Mouse (Mus musculus) lung, postnatal 25 days (tissue): ENCODE data around the gene Ptprd.

Source experiments
- DNase-seq: peaks from one replicate; pipeline ENCODE4 v3.0.0; 2022; ENCODE audit warnings: low spot score

Gene Ptprd

GRCm38 (mm10) chr4:77248918-77249317 is 962.8 kb downstream of the Ptprd start:
- no peak for DNase-seq

DNA sequence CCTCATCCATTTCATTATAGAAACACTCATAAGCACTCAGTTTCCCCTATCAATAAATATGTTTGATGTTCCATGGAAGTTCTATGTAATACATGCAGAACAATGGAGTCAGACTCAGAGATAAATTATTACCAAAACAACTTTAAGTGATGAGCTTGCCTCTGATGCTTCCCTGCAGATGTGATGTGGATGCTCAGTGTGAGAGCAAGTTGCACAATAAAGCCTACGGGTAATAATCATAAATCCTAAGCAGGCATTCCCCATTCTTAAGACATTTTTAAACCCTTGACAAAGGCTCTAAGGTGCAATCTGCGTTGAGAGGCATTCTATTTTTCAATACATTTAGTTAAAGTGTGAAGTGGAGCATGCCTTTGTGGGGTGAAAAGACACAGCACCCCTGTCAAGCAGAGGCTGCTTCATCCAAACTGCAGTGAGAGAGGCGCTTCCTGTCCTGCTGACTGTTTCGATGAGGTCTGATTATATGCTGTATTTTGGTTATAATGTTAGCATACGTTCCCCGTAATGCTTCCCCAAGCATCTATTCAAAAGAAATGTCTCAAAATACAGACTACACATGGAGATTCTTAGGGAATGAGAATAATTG is 969.8 kb downstream of the Ptprd start:
- DNase-seq: no peak

DNA sequence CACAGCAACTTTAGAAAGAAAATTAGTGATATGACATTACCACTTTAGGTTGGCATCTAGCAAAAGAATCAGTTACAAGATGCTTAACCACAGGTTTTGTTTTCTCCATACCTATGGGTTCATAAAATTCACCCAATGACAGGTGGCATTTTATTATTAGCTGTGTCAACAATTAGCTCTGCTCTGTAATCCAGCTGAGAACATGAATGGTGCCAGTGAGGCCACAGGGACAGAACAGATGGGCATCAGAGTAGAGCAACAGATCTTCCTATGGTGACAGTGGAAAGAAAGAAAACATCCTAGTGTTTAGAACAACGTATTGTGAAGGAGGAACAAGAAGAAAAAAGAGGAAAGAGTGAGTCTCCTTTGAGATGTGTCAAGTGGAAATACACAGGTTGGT is 973.6 kb downstream of the Ptprd start:
- DNase-seq: no peak

GRCm38 (mm10) chr4:77233243-77233642 is 978.5 kb downstream of the Ptprd start:
- no peak for DNase-seq

GRCm38 (mm10) chr4:77168866-77169265 is 1042.9 kb downstream of the Ptprd start:
- no peak for DNase-seq

- no peak for DNase-seq
These were observed 1054.2 kb downstream of the Ptprd start for GRCm38 (mm10) chr4:77157601-77158000.

GRCm38 (mm10) chr4:77155561-77155960 is 1056.2 kb downstream of the Ptprd start:
- no peak for DNase-seq

DNA sequence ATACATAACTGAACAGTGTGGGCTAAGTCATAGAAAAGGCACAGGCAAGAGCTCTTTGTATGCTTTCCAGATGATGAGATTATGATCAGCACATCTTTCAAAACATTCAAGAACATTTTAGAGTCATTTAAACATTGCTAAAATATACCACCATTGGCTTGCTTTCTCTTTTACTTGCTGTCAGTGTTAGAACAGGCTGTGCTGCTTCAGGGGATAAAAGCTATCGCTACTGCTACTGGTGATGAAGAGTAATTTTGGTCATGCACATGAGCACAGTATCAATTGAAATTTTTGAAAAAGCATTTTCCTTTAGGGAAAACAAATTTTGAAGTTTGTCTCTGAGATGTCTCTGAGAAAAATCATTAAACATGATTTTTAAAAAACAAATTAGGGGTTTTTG is 1056.7 kb downstream of the Ptprd start:
- no peak for DNase-seq

- DNase-seq: no peak
These were observed 1086.9 kb downstream of the Ptprd start for GRCm38 (mm10) chr4:77124852-77125251.

- DNase-seq: no peak
These were observed 1100.9 kb downstream of the Ptprd start for GRCm38 (mm10) chr4:77110894-77111293.

DNA sequence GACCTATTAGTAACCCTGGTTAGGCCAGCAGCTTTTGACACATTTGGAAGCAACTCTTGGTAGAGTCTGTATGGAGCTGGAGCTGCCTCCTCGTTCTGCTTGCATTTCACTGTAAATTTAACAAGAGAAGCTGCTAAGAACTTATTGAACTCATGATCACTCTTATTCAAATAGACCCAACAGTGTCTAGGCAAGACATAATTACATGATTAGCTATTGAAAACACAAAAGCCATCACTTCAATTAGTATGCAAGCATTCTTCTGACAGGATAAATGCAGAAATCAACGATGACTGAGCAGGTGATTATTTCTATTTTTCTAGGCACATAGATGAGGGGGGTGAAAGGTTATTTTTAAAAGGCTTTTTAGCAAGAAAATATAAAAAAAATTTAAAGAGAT is 1104.5 kb downstream of the Ptprd start:
- no peak for DNase-seq

GRCm38 (mm10) chr4:77083165-77083564 is 1128.6 kb downstream of the Ptprd start:
- DNase-seq: no peak

- no peak for DNase-seq
These were observed 1134.2 kb downstream of the Ptprd start for GRCm38 (mm10) chr4:77077607-77078006.

GRCm38 (mm10) chr4:77050536-77051207 is 1161.1 kb downstream of the Ptprd start:
- DNase-seq: no peak

- DNase-seq: no peak
These were observed 1207.3 kb downstream of the Ptprd start for GRCm38 (mm10) chr4:77004483-77004882.

GRCm38 (mm10) chr4:76996172-76996571 is 1215.6 kb downstream of the Ptprd start:
- no peak for DNase-seq

DNA sequence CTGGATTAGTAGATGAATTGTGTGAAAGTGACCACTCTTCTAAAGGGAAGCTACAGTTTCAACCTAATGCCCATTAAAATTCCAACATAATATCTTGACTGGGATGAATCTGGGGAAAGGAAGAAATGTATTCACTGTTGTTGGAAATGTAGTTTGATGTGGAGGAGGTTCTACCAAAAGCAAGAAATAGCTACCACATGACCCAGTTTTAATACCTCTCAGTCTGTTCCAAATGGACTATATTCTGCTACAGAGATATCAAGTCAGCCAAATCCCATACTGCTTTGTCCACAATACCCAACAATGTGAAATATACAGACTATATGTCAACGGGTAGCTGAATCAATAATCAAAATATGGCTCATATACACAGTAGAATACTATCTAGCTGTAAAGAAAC is 1221.8 kb downstream of the Ptprd start:
- DNase-seq: no peak

DNA sequence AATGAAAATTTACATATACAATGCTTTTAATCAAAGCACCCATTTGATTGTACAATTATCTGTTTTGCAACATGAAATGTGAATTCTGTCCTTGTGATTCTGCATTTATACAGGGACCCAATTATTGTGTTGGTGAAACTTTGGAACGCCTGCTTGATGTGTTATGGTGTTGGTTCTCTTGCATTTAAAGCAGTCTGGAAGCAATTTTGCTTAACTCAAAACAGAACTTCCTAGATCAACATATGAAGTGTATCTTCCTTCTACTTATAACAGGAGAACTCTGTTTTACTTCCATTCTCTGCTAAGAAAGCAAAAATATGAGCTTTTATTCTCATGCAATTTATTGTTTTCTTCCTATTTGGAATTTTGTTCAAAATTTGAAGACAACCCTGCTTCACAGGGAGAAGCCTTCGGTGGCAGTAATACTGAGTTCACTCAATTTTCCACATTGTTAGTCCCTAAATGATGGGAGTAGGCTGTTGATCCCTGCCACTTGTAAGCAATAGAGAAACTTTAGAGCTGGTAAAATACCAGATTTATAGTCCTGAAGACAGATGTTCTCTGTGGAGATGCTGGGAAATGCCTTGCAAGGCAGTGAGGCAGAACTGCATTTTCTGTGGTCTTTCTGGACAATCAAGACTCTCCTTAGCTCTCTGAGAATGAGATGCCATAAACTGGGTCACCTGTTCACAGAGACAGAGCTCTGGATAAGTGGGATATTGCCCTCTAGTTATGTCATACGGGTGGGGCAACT is 1234.5 kb downstream of the Ptprd start:
- no peak for DNase-seq

GRCm38 (mm10) chr4:76948251-76948650 is 1263.5 kb downstream of the Ptprd start:
- peak; percentile 10 for DNase-seq

DNA sequence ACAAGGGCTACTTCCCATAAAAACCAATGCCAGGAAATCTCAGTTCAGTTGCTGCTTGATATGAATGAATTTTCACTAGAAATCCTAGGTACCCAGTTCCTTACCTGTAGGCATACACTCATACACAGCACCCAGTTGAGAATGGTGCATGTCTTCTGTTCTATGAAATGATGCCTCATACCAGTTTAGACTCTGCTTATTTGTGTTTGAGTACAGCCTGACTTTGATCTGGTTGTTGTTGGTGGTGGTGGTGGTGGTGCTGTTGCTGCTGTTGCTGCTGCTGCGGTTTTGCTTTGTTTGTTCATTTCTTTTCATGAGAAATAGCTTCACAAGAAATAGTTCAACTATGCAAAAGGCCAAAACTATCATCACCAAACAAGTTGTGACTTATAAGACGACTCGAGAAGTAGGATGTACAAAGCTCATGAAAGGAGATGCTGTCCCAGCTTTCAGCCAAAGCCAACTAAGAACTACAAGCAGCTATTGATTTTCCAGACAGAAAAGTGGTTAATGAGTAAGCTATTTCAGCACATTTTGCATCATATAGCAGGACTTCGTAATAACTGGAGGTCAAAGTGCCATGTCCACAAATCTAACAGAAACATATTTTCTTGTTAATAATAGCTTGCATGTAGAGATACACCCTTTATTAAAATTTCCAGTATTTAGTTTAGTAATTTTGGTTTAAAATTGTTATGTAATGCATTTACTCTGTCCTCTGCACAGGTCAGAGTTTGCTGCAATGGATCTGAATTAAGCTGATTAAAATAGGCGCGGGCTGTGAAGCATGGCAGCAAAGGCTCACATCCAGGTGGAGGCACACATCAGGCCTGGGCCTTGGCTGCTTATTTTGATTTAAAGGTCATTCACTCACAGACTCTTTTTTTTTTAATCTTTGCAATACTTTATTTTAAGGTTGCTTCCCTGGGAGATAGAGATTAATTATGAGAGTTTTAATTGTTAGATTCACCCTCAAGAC is 1270.1 kb downstream of the Ptprd start:
- DNase-seq: no peak

DNA sequence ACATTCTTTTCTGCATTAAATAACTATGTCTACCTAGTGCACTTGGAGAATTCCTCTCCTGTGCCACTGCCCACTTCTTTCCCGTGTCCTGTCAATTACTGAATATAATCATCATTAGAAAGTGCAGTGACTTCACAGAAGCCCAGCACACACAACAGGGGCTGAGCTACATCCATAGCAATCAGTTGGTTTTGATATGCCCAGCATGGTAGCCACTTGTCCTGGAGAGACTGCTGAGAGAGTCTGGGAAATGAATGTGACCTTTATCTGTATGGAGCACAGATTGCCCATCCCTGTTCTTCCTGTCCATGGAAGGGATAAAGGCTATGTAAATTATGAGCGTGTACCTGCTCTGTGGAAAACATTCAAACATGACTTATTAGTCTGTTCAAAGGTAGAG is 1280.2 kb downstream of the Ptprd start:
- DNase-seq: no peak

DNA sequence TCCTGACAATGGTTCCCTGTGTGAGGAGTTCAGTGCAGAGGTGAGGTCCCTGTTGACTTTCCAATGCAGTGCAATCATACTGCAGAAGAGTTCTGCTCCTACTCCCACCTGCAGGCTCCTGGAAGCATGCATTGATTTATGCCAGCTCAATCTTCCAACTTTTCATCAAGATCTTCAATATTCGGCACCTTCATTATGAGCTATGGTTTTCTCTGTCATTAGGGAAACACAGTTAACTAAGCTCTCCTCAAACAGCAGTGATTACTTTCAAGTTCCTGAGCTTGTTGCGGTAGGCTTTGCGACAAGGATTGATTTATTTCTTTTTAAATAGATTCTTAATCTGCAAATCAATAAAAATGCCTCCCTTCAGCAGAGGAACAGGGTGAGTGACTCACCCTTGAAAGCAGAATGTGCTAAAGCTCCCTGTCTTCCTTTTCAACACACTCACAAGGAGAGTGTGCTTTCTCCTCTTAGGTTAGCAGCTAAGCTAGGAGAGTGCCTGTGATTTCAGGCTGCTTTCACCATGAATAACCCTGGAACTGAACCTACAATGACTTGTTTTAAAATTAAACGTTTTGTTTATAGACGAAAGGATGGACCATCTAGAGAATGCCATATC is 1298.1 kb downstream of the Ptprd start:
- no peak for DNase-seq
